Mouse (Mus musculus): ENCODE data around the gene Copz1. TPM values are rescaled to one million over a fixed set of nuclear protein-coding genes. Genes with fewer than 3 reads are reported as not detected.

Copz1 gene
- polyA plus RNA-seq, 1 experiment from 2014 or later = 265 TPM

GRCm38 (mm10) chr15:103310365-103310910 is 37.9 kb downstream of the Copz1 start, which contains the start of gene Gpr84:
TSS of gene Gpr84 (minus strand) at chr15:103310612.
- Histone ChIP-seq H3K9me3 (replicated peaks; ENCODE audit: control insufficient read depth, low read length) (no peaks in the 10 kb centered on the region), H3K36me3 (ENCODE audit: control insufficient read depth, insufficient read depth, low read length) (no peaks in the 10 kb centered on the region), H3K4me1 (ENCODE audit: control insufficient read depth, insufficient read depth, low read length) (peaks cover 40% of the 10 kb centered on the region), H3K27ac (ENCODE audit: low read length) (no peak within 1 kb of the TSS), H3K27me3 (ENCODE audit: control insufficient read depth, insufficient read depth, low read length) (no peaks in the 10 kb centered on the region), H3K4me2 (ENCODE audit: low read depth, low read length) (no peak within 1 kb of the TSS), H3K9ac (ENCODE audit: low read length) (no peak within 1 kb of the TSS), H3K4me3 (replicated peaks; ENCODE audit: low read length) (no peak within 1 kb of the TSS)
- ATAC-seq (ENCODE audit: insufficient read depth, low FRiP score) = no peak
- 54% methylated on average over 6 of the region's 6 CpGs for WGBS

- Histone ChIP-seq H3K4me1 (ENCODE audit: control insufficient read depth, insufficient read depth, low read length) (peaks cover 30% of the 10 kb centered on the region), H3K4me3 (replicated peaks; ENCODE audit: low read length) (no peak overlapping the region), H3K9ac (ENCODE audit: low read length) (peak overlapping the region; percentile 48; the same call in 1 of the 2 replicates), H3K9me3 (replicated peaks; ENCODE audit: control insufficient read depth, low read length) (no peaks in the 10 kb centered on the region), H3K27me3 (ENCODE audit: control insufficient read depth, insufficient read depth, low read length) (no peaks in the 10 kb centered on the region), H3K27ac (ENCODE audit: low read length) (no peak overlapping the region), H3K36me3 (ENCODE audit: control insufficient read depth, insufficient read depth, low read length) (no peaks in the 10 kb centered on the region), H3K4me2 (ENCODE audit: low read depth, low read length) (no peak overlapping the region)
- ATAC-seq (ENCODE audit: insufficient read depth, low FRiP score) = no peak
- WGBS = 20% methylated on average over 18 of the region's 18 CpGs
These were observed 41.1 kb downstream of the Copz1 start for GRCm38 (mm10) chr15:103313495-103314095.

GRCm38 (mm10) chr15:103314181-103314580 is 41.7 kb downstream of the Copz1 start:
- Histone ChIP-seq H3K4me3 (replicated peaks; ENCODE audit: low read length) (no peak overlapping the region; the same call in 1 of the 2 replicates), H3K27me3 (ENCODE audit: control insufficient read depth, insufficient read depth, low read length) (no peaks in the 10 kb centered on the region), H3K9ac (ENCODE audit: low read length) (peak overlapping the region; percentile 48; the same call in 1 of the 2 replicates), H3K4me2 (ENCODE audit: low read depth, low read length) (peak overlapping the region; percentile 59), H3K9me3 (replicated peaks; ENCODE audit: control insufficient read depth, low read length) (no peaks in the 10 kb centered on the region), H3K27ac (ENCODE audit: low read length) (no peak overlapping the region), H3K4me1 (ENCODE audit: control insufficient read depth, insufficient read depth, low read length) (peaks cover 30% of the 10 kb centered on the region), H3K36me3 (ENCODE audit: control insufficient read depth, insufficient read depth, low read length) (no peaks in the 10 kb centered on the region)
- ATAC-seq (ENCODE audit: insufficient read depth, low FRiP score) = no peak
- 44% methylated on average over 22 of the region's 22 CpGs for WGBS

- Histone ChIP-seq H3K36me3 (ENCODE audit: control insufficient read depth, insufficient read depth, low read length) (no peaks in the 10 kb centered on the region), H3K9ac (ENCODE audit: low read length) (peak overlapping the region; percentile 64), H3K27me3 (ENCODE audit: control insufficient read depth, insufficient read depth, low read length) (no peaks in the 10 kb centered on the region), H3K4me1 (ENCODE audit: control insufficient read depth, insufficient read depth, low read length) (peaks cover 30% of the 10 kb centered on the region), H3K4me2 (ENCODE audit: low read depth, low read length) (peak overlapping the region; percentile 59), H3K9me3 (replicated peaks; ENCODE audit: control insufficient read depth, low read length) (no peaks in the 10 kb centered on the region), H3K4me3 (replicated peaks; ENCODE audit: low read length) (peak overlapping the region; percentile 31), H3K27ac (ENCODE audit: low read length) (peak overlapping the region; percentile 11; the same call in 1 of the 2 replicates)
- WGBS = 7% methylated on average over 18 of the region's 18 CpGs
- peak; percentile 53; the same call in 1 of the 2 replicates for ATAC-seq (ENCODE audit: insufficient read depth, low FRiP score)
These were observed 42.5 kb downstream of the Copz1 start for GRCm38 (mm10) chr15:103315011-103315502.

GRCm38 (mm10) chr15:103315979-103316776 is 43.7 kb downstream of the Copz1 start:
- H3K27me3 ChIP-seq (ENCODE audit: control insufficient read depth, insufficient read depth, low read length) = no peaks in the 10 kb centered on the region
- no peak overlapping the region for H3K9ac ChIP-seq (ENCODE audit: low read length)
- no peaks in the 10 kb centered on the region for H3K9me3 ChIP-seq (replicated peaks; ENCODE audit: control insufficient read depth, low read length)
- WGBS = 59% methylated on average over 10 of the region's 10 CpGs
- ATAC-seq (ENCODE audit: insufficient read depth, low FRiP score) = no peak
- no peak overlapping the region for H3K4me2 ChIP-seq (ENCODE audit: low read depth, low read length)
- H3K4me3 ChIP-seq (replicated peaks; ENCODE audit: low read length) = no peak overlapping the region
- peaks cover 31% of the 10 kb centered on the region for H3K4me1 ChIP-seq (ENCODE audit: control insufficient read depth, insufficient read depth, low read length)
- H3K27ac ChIP-seq (ENCODE audit: low read length) = peak overlapping the region; percentile 14; the same call in 1 of the 2 replicates
- no peaks in the 10 kb centered on the region for H3K36me3 ChIP-seq (ENCODE audit: control insufficient read depth, insufficient read depth, low read length)

GRCm38 (mm10) chr15:103317120-103317519 is 44.6 kb downstream of the Copz1 start:
- no peak overlapping the region for H3K4me2 ChIP-seq (ENCODE audit: low read depth, low read length)
- H3K27ac ChIP-seq (ENCODE audit: low read length) = no peak overlapping the region
- H3K36me3 ChIP-seq (ENCODE audit: control insufficient read depth, insufficient read depth, low read length) = no peaks in the 10 kb centered on the region
- H3K4me1 ChIP-seq (ENCODE audit: control insufficient read depth, insufficient read depth, low read length) = peaks cover 38% of the 10 kb centered on the region
- no peaks in the 10 kb centered on the region for H3K27me3 ChIP-seq (ENCODE audit: control insufficient read depth, insufficient read depth, low read length)
- H3K9ac ChIP-seq (ENCODE audit: low read length) = no peak overlapping the region
- H3K4me3 ChIP-seq (replicated peaks; ENCODE audit: low read length) = no peak overlapping the region
- no peaks in the 10 kb centered on the region for H3K9me3 ChIP-seq (replicated peaks; ENCODE audit: control insufficient read depth, low read length)
- no peak for ATAC-seq (ENCODE audit: insufficient read depth, low FRiP score)

GRCm38 (mm10) chr15:103317731-103318130 is 45.2 kb downstream of the Copz1 start:
- Histone ChIP-seq H3K4me1 (ENCODE audit: control insufficient read depth, insufficient read depth, low read length) (peaks cover 44% of the 10 kb centered on the region), H3K27me3 (ENCODE audit: control insufficient read depth, insufficient read depth, low read length) (no peaks in the 10 kb centered on the region), H3K27ac (ENCODE audit: low read length) (peak overlapping the region; percentile 33; the same call in 1 of the 2 replicates), H3K36me3 (ENCODE audit: control insufficient read depth, insufficient read depth, low read length) (no peaks in the 10 kb centered on the region), H3K9ac (ENCODE audit: low read length) (peak overlapping the region; percentile 20; the same call in 1 of the 2 replicates), H3K4me2 (ENCODE audit: low read depth, low read length) (no peak overlapping the region), H3K9me3 (replicated peaks; ENCODE audit: control insufficient read depth, low read length) (no peaks in the 10 kb centered on the region), H3K4me3 (replicated peaks; ENCODE audit: low read length) (no peak overlapping the region)
- 92% methylated on average over 8 of the region's 8 CpGs for WGBS
- no peak for ATAC-seq (ENCODE audit: insufficient read depth, low FRiP score)

- H3K4me2 ChIP-seq (ENCODE audit: low read depth, low read length) = no peak overlapping the region
- peaks cover 47% of the 10 kb centered on the region for H3K4me1 ChIP-seq (ENCODE audit: control insufficient read depth, insufficient read depth, low read length)
- ATAC-seq (ENCODE audit: insufficient read depth, low FRiP score) = no peak
- H3K4me3 ChIP-seq (replicated peaks; ENCODE audit: low read length) = no peak overlapping the region
- H3K9ac ChIP-seq (ENCODE audit: low read length) = peak overlapping the region; percentile 32
- H3K36me3 ChIP-seq (ENCODE audit: control insufficient read depth, insufficient read depth, low read length) = no peaks in the 10 kb centered on the region
- no peaks in the 10 kb centered on the region for H3K9me3 ChIP-seq (replicated peaks; ENCODE audit: control insufficient read depth, low read length)
- H3K27ac ChIP-seq (ENCODE audit: low read length) = peak overlapping the region; percentile 33; the same call in 1 of the 2 replicates
- 62% methylated on average over 3 of the region's 3 CpGs for WGBS
- no peaks in the 10 kb centered on the region for H3K27me3 ChIP-seq (ENCODE audit: control insufficient read depth, insufficient read depth, low read length)
These were observed 45.8 kb downstream of the Copz1 start for GRCm38 (mm10) chr15:103318201-103318816.

Data from stomach, embryonic 16.5 days (tissue).